Mouse (Mus musculus) brain, embryonic 14.5 days (tissue): ENCODE results near the gene Stk39.

Experiments
- CTCF ChIP-seq: fragments of 200-500 bp; IDR thresholded peaks from 2 replicates; pipeline ENCODE4 v1.5.1; 2012; ENCODE audit warnings: inconsistent platforms, mild to moderate bottlenecking, moderate library complexity, borderline replicate concordance; ENCODE audit not compliant: insufficient read depth, insufficient read length; ENCODE audit errors: extremely low read depth
- POLR2A ChIP-seq: fragments of 200-500 bp; IDR thresholded peaks from 2 replicates; pipeline ENCODE4 v1.6.1; 2012; ENCODE audit warnings: mild to moderate bottlenecking, inconsistent platforms, borderline replicate concordance; ENCODE audit not compliant: poor library complexity, insufficient read depth, insufficient read length, severe bottlenecking; ENCODE audit errors: extremely low read depth

- TF ChIP-seq POLR2A, result no peak
- no peak for TF ChIP-seq CTCF
Observed at GRCm38 (mm10) chr2:68404274-68405162, 67.5 kb downstream of the Stk39 start.
